Mouse (Mus musculus): ENCODE data around the gene Dvl1. TPM values are rescaled to one million over a fixed set of nuclear protein-coding genes. Genes with fewer than 3 reads are reported as not detected.

Gene Dvl1
- total RNA-seq, 2 experiments from 2014 or later: 10.5 to 10.8 TPM

- ATAC-seq (ENCODE audit: poor library complexity, severe bottlenecking): peak; percentile 30
Measured at GRCm38 (mm10) chr4:155868614-155869298, 21.6 kb downstream of the Dvl1 start.

GRCm38 (mm10) chr4:155869317-155870033, 22.3 kb downstream of the Dvl1 start, which contains the start of the genes Cptp and Ints11:
Cptp (minus strand) TSS chr4:155869440.
Ints11 (plus strand) TSS chr4:155869546.
- peak; percentile 98 for ATAC-seq (ENCODE audit: poor library complexity, severe bottlenecking)

GRCm38 (mm10) chr4:155871404-155871803, 24.2 kb downstream of the Dvl1 start:
- no peak for ATAC-seq (ENCODE audit: poor library complexity, severe bottlenecking)

GRCm38 (mm10) chr4:155883587-155883986, 36.4 kb downstream of the Dvl1 start:
- no peak for ATAC-seq (ENCODE audit: poor library complexity, severe bottlenecking)

- ATAC-seq (ENCODE audit: poor library complexity, severe bottlenecking): peak; percentile 93
Measured at GRCm38 (mm10) chr4:155886330-155886729, 39.1 kb downstream of the Dvl1 start.

GRCm38 (mm10) chr4:155887674-155888073, 40.5 kb downstream of the Dvl1 start:
- no peak for ATAC-seq (ENCODE audit: poor library complexity, severe bottlenecking)

GRCm38 (mm10) chr4:155888181-155888580, 41.0 kb downstream of the Dvl1 start:
- no peak for ATAC-seq (ENCODE audit: poor library complexity, severe bottlenecking)

- no peak for ATAC-seq (ENCODE audit: poor library complexity, severe bottlenecking)
Measured at GRCm38 (mm10) chr4:155889316-155889715, 42.1 kb downstream of the Dvl1 start.

GRCm38 (mm10) chr4:155891011-155891471, 43.8 kb downstream of the Dvl1 start:
- 0 out of 2 replicates have a peak, but pooled peaks have one; percentile 6 for ATAC-seq (ENCODE audit: poor library complexity, severe bottlenecking)

GRCm38 (mm10) chr4:155891551-155892001, 44.4 kb downstream of the Dvl1 start, which contains the start of the genes Pusl1 and Acap3:
Pusl1 (minus strand) TSS chr4:155891781.
Acap3 (plus strand) TSS chr4:155891822.
- ATAC-seq (ENCODE audit: poor library complexity, severe bottlenecking): peak; percentile 72

GRCm38 (mm10) chr4:155892017-155892416, 44.8 kb downstream of the Dvl1 start:
- peak; percentile 68 for ATAC-seq (ENCODE audit: poor library complexity, severe bottlenecking)

- ATAC-seq (ENCODE audit: poor library complexity, severe bottlenecking): peak; percentile 8; the same call in 1 of the 2 replicates
Measured at GRCm38 (mm10) chr4:155892438-155893211, 45.4 kb downstream of the Dvl1 start.

- no peak for ATAC-seq (ENCODE audit: poor library complexity, severe bottlenecking)
Measured at GRCm38 (mm10) chr4:155893212-155893690, 46.0 kb downstream of the Dvl1 start.

GRCm38 (mm10) chr4:155894311-155894881, 47.2 kb downstream of the Dvl1 start:
- peak; percentile 56 for ATAC-seq (ENCODE audit: poor library complexity, severe bottlenecking)

GRCm38 (mm10) chr4:155895216-155895615, 48.0 kb downstream of the Dvl1 start:
- no peak for ATAC-seq (ENCODE audit: poor library complexity, severe bottlenecking)

- no peak for ATAC-seq (ENCODE audit: poor library complexity, severe bottlenecking)
Measured at GRCm38 (mm10) chr4:155895826-155896225, 48.6 kb downstream of the Dvl1 start.

GRCm38 (mm10) chr4:155896461-155896860, 49.3 kb downstream of the Dvl1 start:
- ATAC-seq (ENCODE audit: poor library complexity, severe bottlenecking): no peak

- ATAC-seq (ENCODE audit: poor library complexity, severe bottlenecking): no peak
Measured at GRCm38 (mm10) chr4:155898318-155898717, 51.1 kb downstream of the Dvl1 start.

- ATAC-seq (ENCODE audit: poor library complexity, severe bottlenecking): no peak
Measured at GRCm38 (mm10) chr4:155899355-155899754, 52.2 kb downstream of the Dvl1 start.

GRCm38 (mm10) chr4:155901205-155901604, 54.0 kb downstream of the Dvl1 start:
- ATAC-seq (ENCODE audit: poor library complexity, severe bottlenecking): no peak
